Mouse (Mus musculus): ENCODE measurements at regions not wholly inside any gene's neighbourhood (a gene's known extent, or its start where the extent isn't known, plus 50 kb on each side); places are given as distances from the start of the nearest gene placed in this dataset.
A peak's percentile ranks its signal among the peaks of the same experiment; 100 is the strongest.

DNA sequence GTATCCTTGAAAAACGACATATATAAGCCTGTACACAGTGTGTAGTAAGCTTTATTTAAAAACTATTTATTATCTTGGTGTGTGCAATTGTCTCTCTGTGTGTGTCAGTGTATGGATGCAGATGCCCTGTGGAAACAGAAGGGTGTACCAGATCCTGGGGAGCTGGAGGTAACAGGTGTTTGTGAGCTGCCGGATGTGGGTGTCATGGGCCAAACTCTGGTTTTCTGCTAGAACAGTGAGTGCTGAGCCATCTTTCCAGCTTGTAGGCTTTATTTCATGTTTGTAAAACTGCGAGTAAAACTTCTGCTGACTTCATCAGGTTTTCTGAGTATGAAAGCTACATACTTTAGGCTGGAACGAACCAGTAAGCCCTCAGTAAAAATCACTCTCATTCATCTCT, 322.3 kb upstream of the Gm5148 start:
- DNase-seq (ENCODE audit: low spot score): no peak

- DNase-seq (ENCODE audit: low spot score): no peak
Measured at GRCm38 (mm10) chr3:38045989-38046388, 321.7 kb upstream of the Gm5148 start.

DNA sequence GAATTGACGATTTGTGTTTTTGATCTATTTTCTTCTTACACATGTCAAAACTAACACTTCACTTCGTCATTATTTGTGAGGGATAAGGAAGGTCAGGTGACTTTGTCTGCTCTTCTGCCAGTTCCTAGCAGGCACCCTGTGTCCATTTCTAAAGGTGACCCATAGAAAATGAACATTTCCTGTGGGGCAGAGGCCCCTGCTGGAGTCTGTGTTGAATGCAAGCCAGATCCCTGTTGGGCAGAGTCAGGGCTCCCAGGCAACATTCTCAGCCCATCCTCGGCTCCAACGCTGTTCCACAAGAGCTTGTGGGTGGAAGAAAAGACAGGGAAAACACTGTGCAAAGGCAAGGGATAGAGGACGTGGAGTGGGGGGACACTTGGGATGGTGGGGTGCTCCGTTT, 321.2 kb upstream of the Gm5148 start:
- no peak for DNase-seq (ENCODE audit: low spot score)

DNA sequence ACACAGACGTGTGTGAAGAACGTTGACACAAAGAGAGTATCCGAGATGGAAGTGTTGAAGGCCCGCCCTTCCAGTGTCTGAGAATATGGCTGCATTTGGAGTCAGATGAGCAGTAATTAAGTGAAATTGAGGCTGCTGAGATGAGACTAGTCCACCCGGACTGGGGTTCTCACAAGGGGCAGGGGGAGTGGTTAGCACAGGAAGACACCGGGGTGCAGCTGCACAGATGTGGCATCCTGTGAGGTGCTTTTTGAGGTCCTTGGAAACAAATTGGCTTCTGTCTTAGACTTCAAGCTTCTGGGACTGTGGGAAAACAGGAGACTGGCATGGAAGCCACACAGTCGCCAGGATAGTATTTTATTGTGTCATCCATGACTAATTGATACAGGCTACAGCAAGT, 320.0 kb upstream of the Gm5148 start:
- no peak for DNase-seq (ENCODE audit: low spot score)

DNA sequence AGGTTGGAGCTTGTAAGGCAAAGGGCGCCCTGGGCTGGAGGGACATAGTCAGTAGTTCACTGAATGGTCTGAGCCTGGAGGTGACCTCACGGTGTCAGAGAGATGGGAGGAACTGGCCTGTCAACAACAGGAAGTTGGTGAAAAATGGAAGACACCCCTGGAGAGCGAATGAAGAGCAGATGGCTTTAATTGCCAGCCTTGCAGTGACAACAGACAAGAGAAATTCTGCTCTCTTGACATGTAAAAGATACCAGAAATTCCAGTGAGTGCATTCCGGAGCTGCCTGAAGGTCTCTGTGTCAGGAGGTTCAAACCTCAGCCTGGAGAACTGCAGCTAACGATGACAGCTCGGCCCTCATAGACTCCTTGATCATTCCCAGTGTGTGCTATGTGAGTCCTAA, 318.3 kb upstream of the Gm5148 start:
- DNase-seq (ENCODE audit: low spot score): no peak

- no peak for DNase-seq (ENCODE audit: low spot score)
Measured at GRCm38 (mm10) chr3:38036131-38036530, 311.8 kb upstream of the Gm5148 start.

DNA sequence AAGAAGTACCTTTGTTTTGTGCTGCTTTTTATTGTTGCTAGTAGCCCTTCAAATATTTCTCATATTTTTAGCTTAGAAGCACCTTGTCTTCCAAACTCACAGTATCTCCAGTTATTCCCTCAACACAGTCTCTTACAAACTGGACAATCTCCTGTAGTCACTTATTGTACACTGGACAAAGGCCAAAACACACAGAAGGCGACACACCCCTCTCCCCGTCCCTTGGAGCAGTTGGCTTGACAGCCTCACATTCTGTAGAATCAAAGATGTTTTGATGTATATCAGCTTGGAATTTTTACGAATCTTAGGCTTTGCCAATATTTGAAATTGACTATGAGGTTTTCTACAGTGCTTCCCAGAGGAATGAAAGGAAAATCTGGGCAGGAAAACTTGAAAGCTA, 309.8 kb upstream of the Gm5148 start:
- DNase-seq (ENCODE audit: low spot score): no peak

GRCm38 (mm10) chr3:38014768-38015167, 290.5 kb upstream of the Gm5148 start:
- DNase-seq (ENCODE audit: low spot score): no peak

DNA sequence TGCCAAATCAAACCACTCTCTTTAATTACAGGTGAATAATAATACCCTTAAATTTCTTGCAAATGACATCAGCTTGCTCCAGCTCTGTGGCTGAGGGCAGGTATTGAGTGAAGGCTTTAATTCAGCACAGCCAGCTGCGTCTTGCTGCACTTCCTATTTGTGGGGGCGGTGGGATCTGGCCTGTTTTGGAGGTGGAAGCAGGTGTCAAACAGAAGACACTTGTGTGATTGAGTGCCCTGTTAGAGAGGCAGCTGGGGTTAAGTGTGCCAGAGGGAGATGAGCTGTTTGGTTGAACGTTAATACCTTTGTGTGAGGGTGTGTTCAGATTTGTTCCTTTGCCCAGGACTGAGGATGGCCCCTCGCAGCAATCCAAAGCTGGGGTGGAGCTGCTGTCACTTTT, 284.9 kb upstream of the Gm5148 start:
- no peak for DNase-seq (ENCODE audit: low spot score)

DNA sequence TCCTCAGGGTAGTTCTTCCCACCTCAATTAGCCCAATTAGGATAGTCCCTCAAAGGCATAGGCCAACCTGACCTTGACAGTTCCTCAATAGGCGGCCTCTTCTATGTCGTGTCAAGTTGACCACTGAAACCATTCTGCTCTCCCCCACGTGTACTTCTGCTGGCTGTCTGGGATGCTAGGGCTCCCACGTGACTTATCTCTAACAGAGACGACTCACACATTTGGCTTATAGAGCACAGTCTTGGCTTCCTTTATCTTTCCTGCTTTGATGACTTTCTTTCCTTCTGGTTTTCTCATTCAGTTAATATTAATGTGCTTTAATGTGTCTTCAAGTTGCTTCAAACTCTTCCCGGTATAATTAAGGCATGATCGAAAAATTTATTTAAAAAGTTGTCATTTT, 284.0 kb upstream of the Gm5148 start:
- DNase-seq (ENCODE audit: low spot score): no peak

DNA sequence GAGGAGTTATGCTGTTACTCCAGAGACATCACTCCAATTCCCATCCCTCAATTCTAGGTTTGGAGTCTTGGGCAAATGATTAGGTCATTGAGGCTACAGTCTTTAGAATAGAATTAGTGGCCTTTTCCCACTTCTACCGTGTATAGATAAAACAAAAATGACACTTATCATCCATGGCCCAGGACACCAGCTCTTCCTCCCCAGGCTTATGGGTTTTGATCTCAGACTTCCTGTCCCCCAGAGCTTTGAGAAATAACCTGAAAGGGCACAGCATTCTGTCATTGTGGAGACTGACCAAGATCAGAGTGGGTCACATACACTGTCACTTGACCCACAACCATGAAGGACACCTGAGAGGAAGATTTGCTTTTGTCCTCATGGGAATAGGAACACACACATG, 283.3 kb upstream of the Gm5148 start:
- DNase-seq (ENCODE audit: low spot score): no peak

GRCm38 (mm10) chr3:38002275-38002674, 278.0 kb upstream of the Gm5148 start:
- DNase-seq (ENCODE audit: low spot score): no peak

GRCm38 (mm10) chr3:37999779-38000178, 275.5 kb upstream of the Gm5148 start:
- no peak for DNase-seq (ENCODE audit: low spot score)

GRCm38 (mm10) chr3:37997998-37998397, 273.7 kb upstream of the Gm5148 start:
- no peak for DNase-seq (ENCODE audit: low spot score)

DNA sequence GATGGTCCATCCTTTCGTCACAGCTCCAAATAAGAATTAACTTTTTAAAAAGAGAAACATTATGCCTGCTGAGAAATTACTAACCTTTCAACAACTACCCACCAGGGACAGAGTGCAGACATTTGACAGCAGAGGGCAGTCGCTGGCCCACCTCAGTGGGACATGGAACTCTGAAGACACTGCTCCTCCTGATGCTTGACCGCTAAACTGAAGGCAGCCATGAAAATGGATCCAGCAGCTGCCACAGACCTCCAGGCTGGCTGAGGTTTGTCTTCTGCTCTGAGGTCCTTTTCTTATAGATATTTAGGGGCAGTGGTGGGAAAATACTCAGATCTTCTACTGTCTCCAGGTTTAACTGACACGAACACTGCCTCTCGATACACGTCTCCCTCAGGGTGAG, 265.7 kb upstream of the Gm5148 start:
- no peak for DNase-seq (ENCODE audit: low spot score)

- DNase-seq (ENCODE audit: low spot score): no peak
Measured at GRCm38 (mm10) chr3:37987775-37988505, 263.6 kb upstream of the Gm5148 start.

- DNase-seq (ENCODE audit: low spot score): no peak
Measured at GRCm38 (mm10) chr3:37987007-37987774, 262.9 kb upstream of the Gm5148 start.

DNA sequence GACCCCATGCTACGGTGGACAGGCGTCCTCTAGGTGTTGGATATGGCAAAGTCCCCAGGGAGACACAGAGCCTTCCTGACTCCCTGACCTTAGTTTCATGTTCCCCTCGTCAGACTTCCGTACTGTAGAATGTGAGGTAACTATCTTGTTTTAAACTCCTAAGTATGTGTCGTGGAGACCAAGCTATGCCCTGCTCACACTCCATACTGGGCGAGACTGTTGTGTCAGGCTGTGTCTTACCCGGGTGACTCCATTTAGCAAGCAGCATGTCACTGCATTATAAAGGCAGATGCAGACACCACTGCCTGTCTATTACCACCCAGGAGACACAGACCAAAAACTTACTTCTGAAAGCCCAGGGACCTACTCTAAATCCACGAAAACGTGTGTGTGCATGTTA, 260.4 kb upstream of the Gm5148 start:
- DNase-seq (ENCODE audit: low spot score): no peak

- DNase-seq (ENCODE audit: low spot score): no peak
Measured at GRCm38 (mm10) chr3:37981481-37982180, 257.3 kb upstream of the Gm5148 start.

GRCm38 (mm10) chr3:37979871-37980270, 255.6 kb upstream of the Gm5148 start:
- DNase-seq (ENCODE audit: low spot score): no peak

DNA sequence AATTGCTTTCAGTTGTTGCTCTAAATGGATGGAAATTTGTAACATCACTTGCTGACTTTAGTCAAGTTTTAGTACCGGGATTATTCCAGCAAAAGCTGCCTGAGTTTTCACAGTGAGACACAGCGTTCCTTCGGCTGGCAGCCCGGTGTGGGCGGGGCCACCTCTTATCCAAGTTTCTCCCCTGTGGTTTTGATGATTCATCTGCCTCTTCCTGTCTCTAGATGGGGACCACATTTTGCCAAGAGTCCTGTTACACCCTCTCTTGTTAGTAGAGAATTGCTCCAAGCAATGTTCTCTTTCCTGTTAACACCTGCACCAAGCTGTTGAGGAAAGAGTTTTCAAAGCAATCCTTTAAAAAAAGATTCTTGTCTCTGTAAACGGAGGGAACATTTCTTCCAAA, 254.2 kb upstream of the Gm5148 start:
- peak; percentile 88 for DNase-seq (ENCODE audit: low spot score)

DNA sequence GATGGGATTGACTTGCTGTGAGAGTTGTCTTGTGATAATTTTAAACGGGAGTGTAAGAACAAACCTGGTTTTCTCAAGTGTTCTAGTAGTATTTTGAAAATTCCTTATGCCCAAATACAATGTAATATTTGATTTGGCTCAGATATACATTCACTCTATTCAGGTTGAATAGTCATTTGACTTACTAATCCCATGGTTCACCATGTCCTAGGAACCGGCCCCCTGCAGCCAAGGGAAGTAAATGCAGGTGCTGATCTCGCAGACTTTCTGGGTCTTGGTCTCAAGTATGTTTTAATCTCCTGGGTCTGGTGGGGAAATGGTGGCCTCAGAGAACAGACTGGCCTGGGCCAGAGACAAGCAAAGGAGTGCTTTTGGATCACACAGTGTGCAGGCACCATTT, 253.2 kb upstream of the Gm5148 start:
- no peak for DNase-seq (ENCODE audit: low spot score)

DNA sequence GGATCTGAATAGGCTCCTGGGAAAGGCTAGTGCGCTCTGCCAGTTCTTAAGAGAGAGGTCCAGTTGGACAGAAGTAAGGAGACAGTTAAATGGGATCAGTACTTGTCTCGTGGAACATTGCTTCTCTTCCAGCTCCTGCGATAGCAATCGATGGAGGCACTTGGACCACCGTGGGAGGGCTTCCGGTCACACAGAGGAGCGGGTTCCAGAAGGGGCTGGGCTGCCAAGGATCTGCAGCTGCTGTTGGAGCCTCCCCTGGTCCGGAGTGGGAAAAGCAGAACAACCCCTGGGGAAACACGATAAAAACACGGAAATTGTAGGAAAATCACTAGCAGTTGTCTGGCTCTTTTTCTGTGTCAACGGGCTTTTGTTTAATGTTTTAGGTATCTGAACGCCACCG, 252.3 kb upstream of the Gm5148 start:
- DNase-seq (ENCODE audit: low spot score): peak; percentile 70

Data from urinary bladder, postnatal 14 days (tissue).